Mouse (Mus musculus) MEL (cell line): ENCODE data around the gene Aff3. TPM values are rescaled to one million over a fixed set of nuclear protein-coding genes. Genes with fewer than 3 reads are reported as not detected.

ENCODE experiments used
- DNase-seq: peaks from one replicate; pipeline ENCODE4 v3.0.0; 2011; ENCODE audit warnings: low read depth, low spot score
- H3K27ac ChIP-seq: 2 replicates; pipeline ENCODE4 v1.5.1; 2012; ENCODE audit warnings: low read depth, mild to moderate bottlenecking, control low read depth, low read length, moderate library complexity; ENCODE audit not compliant: control insufficient read depth
- H3K27me3 ChIP-seq, 2 experiments: fragments of 150-350 bp in 1 of 2; sonication (generic) in 1 of 2; 2 replicates each; pipeline ENCODE4 v1.6.1; 2012; ENCODE audit warnings: low read length in 2 of 2, mild to moderate bottlenecking in 2 of 2, improper control_type of control experiment in 1 of 2, moderate library complexity in 1 of 2; ENCODE audit not compliant: insufficient read depth in 2 of 2, control insufficient read depth in 1 of 2
- H3K36me3 ChIP-seq, 2 experiments: 2 replicates each; pipeline ENCODE4 v1.6.1; 2012 to 2014; ENCODE audit warnings: low read length in 2 of 2, improper control_type of control experiment in 1 of 2, inconsistent platforms in 1 of 2, mild to moderate bottlenecking in 1 of 2; ENCODE audit not compliant: insufficient read depth in 2 of 2, control insufficient read depth in 1 of 2
- H3K4me1 ChIP-seq, 2 experiments: fragments of 150-350 bp in 1 of 2; sonication (generic) in 1 of 2; 2 replicates each; pipeline ENCODE4 v1.6.1; 2012; ENCODE audit warnings: low read length in 2 of 2, improper control_type of control experiment in 1 of 2, mild to moderate bottlenecking in 1 of 2; ENCODE audit not compliant: insufficient read depth in 2 of 2, control insufficient read depth in 1 of 2
- H3K4me3 ChIP-seq, 2 experiments: fragments of 150-350 bp in 1 of 2; sonication (generic) in 1 of 2; 2 replicates each; pipeline ENCODE4 v1.5.1; 2012; ENCODE audit warnings: low read depth in 2 of 2, low read length in 2 of 2, mild to moderate bottlenecking in 2 of 2, moderate library complexity in 2 of 2, control low read depth in 1 of 2, improper control_type of control experiment in 1 of 2; ENCODE audit not compliant: control insufficient read depth in 1 of 2, insufficient read depth in 1 of 2
- H3K79me2 ChIP-seq: 2 replicates; pipeline ENCODE4 v1.6.1; 2012; ENCODE audit warnings: mild to moderate bottlenecking, low read length, moderate library complexity; ENCODE audit not compliant: control insufficient read depth, poor library complexity, insufficient read depth
- H3K9ac ChIP-seq: 2 replicates; pipeline ENCODE4 v1.6.1; 2012; ENCODE audit warnings: low read depth, mild to moderate bottlenecking, control low read depth, low read length, moderate library complexity; ENCODE audit not compliant: control insufficient read depth, poor library complexity, severe bottlenecking
- H3K9me3 ChIP-seq: fragments of 150-350 bp; sonication (generic); replicated peaks from 2 replicates; pipeline ENCODE4 v1.6.1; 2012; ENCODE audit warnings: mild to moderate bottlenecking, low read length, improper control_type of control experiment, moderate library complexity; ENCODE audit not compliant: insufficient read depth
- CHD2 ChIP-seq: IDR thresholded peaks from 2 replicates; pipeline ENCODE4 v1.6.1; 2011; ENCODE audit warnings: low read length, improper control_type of control experiment
- CTCF ChIP-seq, 3 experiments: IDR thresholded peaks in 2 of 3; conservative IDR thresholded peaks in 1 of 3; 2 replicates each; pipeline ENCODE4 v1.5.1; 2011 to 2012; ENCODE audit warnings: low read length in 3 of 3, low read depth in 2 of 3, mild to moderate bottlenecking in 2 of 3, improper control_type of control experiment in 1 of 3, inconsistent platforms in 1 of 3, mixed read lengths in 1 of 3, moderate library complexity in 1 of 3; ENCODE audit not compliant: control insufficient read depth in 1 of 3, insufficient read depth in 1 of 3, poor library complexity in 1 of 3, severe bottlenecking in 1 of 3
- ETS1 ChIP-seq: IDR thresholded peaks from 2 replicates; pipeline ENCODE4 v1.6.1; 2012; ENCODE audit warnings: low read depth, mild to moderate bottlenecking, inconsistent platforms, low read length, improper control_type of control experiment, moderate library complexity
- GABPA ChIP-seq: IDR thresholded peaks from 2 replicates; pipeline ENCODE4 v1.6.1; 2012; ENCODE audit warnings: low read depth, mild to moderate bottlenecking, inconsistent platforms, low read length, improper control_type of control experiment, moderate library complexity
- HCFC1 ChIP-seq: IDR thresholded peaks from 2 replicates; pipeline ENCODE4 v1.6.1; 2012; ENCODE audit warnings: low read depth, mild to moderate bottlenecking, inconsistent platforms, low read length, improper control_type of control experiment, moderate library complexity
- JUND ChIP-seq: IDR thresholded peaks from 2 replicates; pipeline ENCODE4 v1.6.1; 2011; ENCODE audit warnings: low read depth, mild to moderate bottlenecking, improper control_type of control experiment, low read length
- MAZ ChIP-seq: IDR thresholded peaks from 2 replicates; pipeline ENCODE4 v1.6.1; 2012; ENCODE audit warnings: low read depth, mild to moderate bottlenecking, inconsistent platforms, low read length, improper control_type of control experiment
- MEF2A ChIP-seq: IDR thresholded peaks from 2 replicates; pipeline ENCODE4 v1.6.1; 2014; ENCODE audit warnings: low read depth, mild to moderate bottlenecking, inconsistent platforms, low read length, improper control_type of control experiment; ENCODE audit not compliant: poor library complexity, insufficient replicate concordance, severe bottlenecking; ENCODE audit errors: extremely low read depth
- MXI1 ChIP-seq: IDR thresholded peaks from 2 replicates; pipeline ENCODE4 v1.6.1; 2011; ENCODE audit warnings: mild to moderate bottlenecking, low read depth, low read length, improper control_type of control experiment
- MYB ChIP-seq: IDR thresholded peaks from 2 replicates; pipeline ENCODE4 v1.6.1; 2011; ENCODE audit warnings: mild to moderate bottlenecking, low read depth, low read length, improper control_type of control experiment
- NELFE ChIP-seq: IDR thresholded peaks from 2 replicates; pipeline ENCODE4 v1.6.1; 2011; ENCODE audit warnings: low read depth, low read length, improper control_type of control experiment
- NRF1 ChIP-seq: IDR thresholded peaks from 2 replicates; pipeline ENCODE4 v1.6.1; 2014; ENCODE audit warnings: low read depth, mild to moderate bottlenecking, inconsistent platforms, low read length, improper control_type of control experiment, moderate library complexity; ENCODE audit not compliant: poor library complexity, insufficient read depth, severe bottlenecking
- POLR2AphosphoS2 ChIP-seq: IDR thresholded peaks from 2 replicates; pipeline ENCODE4 v1.6.1; 2011; ENCODE audit warnings: low read length, improper control_type of control experiment
- POLR2AphosphoS5 ChIP-seq: IDR thresholded peaks from 2 replicates; pipeline ENCODE4 v1.6.1; 2012; ENCODE audit warnings: low read depth, borderline replicate concordance, mild to moderate bottlenecking, inconsistent platforms, low read length, moderate library complexity, mixed read lengths
- RCOR1 ChIP-seq: IDR thresholded peaks from 2 replicates; pipeline ENCODE4 v1.6.1; 2012; ENCODE audit warnings: low read depth, mild to moderate bottlenecking, inconsistent platforms, low read length, improper control_type of control experiment
- SIN3A ChIP-seq: IDR thresholded peaks from 2 replicates; pipeline ENCODE4 v1.6.1; 2012; ENCODE audit warnings: low read length, improper control_type of control experiment, inconsistent platforms
- TBP ChIP-seq: IDR thresholded peaks from 2 replicates; pipeline ENCODE4 v1.8.0; 2011; ENCODE audit warnings: low read depth, low read length, improper control_type of control experiment
- TCF12 ChIP-seq: IDR thresholded peaks from 2 replicates; pipeline ENCODE4 v1.6.1; 2014; ENCODE audit warnings: low read depth, mild to moderate bottlenecking, inconsistent platforms, low read length, improper control_type of control experiment, moderate library complexity
- UBTF ChIP-seq: IDR thresholded peaks from 2 replicates; pipeline ENCODE4 v1.6.1; 2012; ENCODE audit warnings: low read depth, mild to moderate bottlenecking, inconsistent platforms, low read length, improper control_type of control experiment, moderate library complexity, borderline replicate concordance; ENCODE audit not compliant: insufficient read depth
- ZC3H11A ChIP-seq: IDR thresholded peaks from 2 replicates; pipeline ENCODE4 v1.6.1; 2012; ENCODE audit warnings: low read depth, mild to moderate bottlenecking, inconsistent platforms, low read length, improper control_type of control experiment
- ZKSCAN1 ChIP-seq: IDR thresholded peaks from 2 replicates; pipeline ENCODE4 v1.6.1; 2012; ENCODE audit warnings: low read depth, mild to moderate bottlenecking, inconsistent platforms, low read length, improper control_type of control experiment, moderate library complexity
- ZMIZ1 ChIP-seq: IDR thresholded peaks from 2 replicates; pipeline ENCODE4 v1.6.1; 2012; ENCODE audit warnings: low read depth, mild to moderate bottlenecking, inconsistent platforms, low read length, improper control_type of control experiment, moderate library complexity
- ZNF384 ChIP-seq: IDR thresholded peaks from 2 replicates; pipeline ENCODE4 v1.6.1; 2012; ENCODE audit warnings: low read depth, mild to moderate bottlenecking, inconsistent platforms, low read length, improper control_type of control experiment
- polyA plus RNA-seq, 2 experiments: library from polyadenylated mRNA; stranded (reverse) in 1 of 2; unstranded in 1 of 2; fragments of >175 nt in 1 of 2; fragments of >200 nt in 1 of 2; gene quantifications; 2 replicates each; pipeline versions ENCODE4 v1.2.1 to v1.2.4; 2012; ENCODE audit warnings: low replicate concordance in 2 of 2, low read depth in 1 of 2; ENCODE audit not compliant: insufficient read length in 2 of 2, insufficient read depth in 1 of 2, missing spikeins in 1 of 2
- total RNA-seq: library from RNA; depleted of rRNA; stranded (reverse); fragments of 300-350 nt; gene quantifications from 2 replicates; pipeline ENCODE4 v1.2.3, GENCODE M21; 2012

The Aff3 gene
- total and polyA plus RNA-seq, 3 experiments = 18.5 to 41.1 (median 25.4) TPM

- DNase-seq = no peak
- peaks cover 15 to 23% of the 10 kb centered on the region in 2 experiments for H3K4me1 ChIP-seq
- no peak overlapping the region for H3K27ac ChIP-seq
- no peaks in the 10 kb centered on the region for H3K79me2 ChIP-seq
- H3K9me3 ChIP-seq = no peaks in the 10 kb centered on the region
- no peaks in the 10 kb centered on the region for H3K27me3 ChIP-seq
- TF ChIP-seq GABPA = no peak
- no peak for TF ChIP-seq JUND
- no peak for TF ChIP-seq MEF2A
- no peak for TF ChIP-seq RCOR1
- TF ChIP-seq MXI1 = no peak
- no peak for TF ChIP-seq NRF1
- TF ChIP-seq MAZ = no peak
- TF ChIP-seq ETS1 = no peak
- no peak for TF ChIP-seq TBP
- no peak for TF ChIP-seq POLR2AphosphoS2
- no peak for TF ChIP-seq MYB
- TF ChIP-seq ZC3H11A = no peak
- no peak for TF ChIP-seq CHD2
- no peak for TF ChIP-seq POLR2AphosphoS5
- TF ChIP-seq UBTF = no peak
- no peak overlapping the region for H3K4me3 ChIP-seq
- no peak overlapping the region for H3K9ac ChIP-seq
- peaks cover 0 to 14% of the 10 kb centered on the region in 2 experiments; a peak in 2 of 4 replicates for H3K36me3 ChIP-seq
These were observed 23.5 kb upstream of the Aff3 start for GRCm38 (mm10) chr1:38688216-38688615.

DNA sequence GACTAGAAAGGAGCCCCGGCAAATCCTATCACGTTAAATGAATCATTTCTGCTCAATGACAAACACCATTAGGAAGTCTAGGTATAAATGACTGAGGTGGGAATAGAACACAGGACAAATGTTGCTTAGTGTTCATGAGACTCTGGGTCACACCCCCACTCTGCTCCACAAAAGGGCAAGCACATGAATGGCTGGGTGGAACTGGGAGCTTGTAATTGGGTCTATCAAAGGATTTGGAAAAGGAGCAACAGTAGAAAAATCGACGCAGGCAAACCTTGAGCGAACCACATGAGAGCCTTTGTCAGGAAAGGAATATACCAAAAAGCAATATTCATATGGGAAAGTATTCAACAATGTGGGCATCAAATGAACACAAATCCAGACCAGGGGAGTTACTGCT, 21.0 kb upstream of the Aff3 start:
- H3K9me3 ChIP-seq = no peaks in the 10 kb centered on the region
- H3K9ac ChIP-seq = no peak overlapping the region
- no peaks in the 10 kb centered on the region for H3K27me3 ChIP-seq
- peaks cover 0 to 15% of the 10 kb centered on the region in 2 experiments; a peak in 2 of 4 replicates for H3K36me3 ChIP-seq
- peaks cover 6 to 18% of the 10 kb centered on the region in 2 experiments for H3K4me1 ChIP-seq
- TF ChIP-seq ETS1 (no peak), POLR2AphosphoS5 (no peak), UBTF (no peak), GABPA (no peak), NELFE (no peak), MYB (no peak), ZNF384 (no peak), RCOR1 (no peak), SIN3A (no peak), JUND (no peak), ZMIZ1 (no peak), CTCF (IDR thresholded peaks at IDR 0.05 in 2 of 3, conservative IDR thresholded peaks at IDR 0.05 in 1 of 3; ENCODE audit: control insufficient read depth in 1 of 3, insufficient read depth in 1 of 3, low read depth in 2 of 3, low read length in 3 of 3, poor library complexity in 1 of 3, severe bottlenecking in 1 of 3) (no peak), ZC3H11A (no peak), ZKSCAN1 (no peak), TBP (no peak), TCF12 (no peak), HCFC1 (no peak)
- TF ChIP-seq, all 39 proteins: peak for 0
- no peak for DNase-seq
- no peak overlapping the region for H3K4me3 ChIP-seq
- H3K27ac ChIP-seq = no peak overlapping the region
- no peaks in the 10 kb centered on the region for H3K79me2 ChIP-seq
